18 mouse cellular contexts compared by ENCODE assay signal in the genomic region with DNA sequence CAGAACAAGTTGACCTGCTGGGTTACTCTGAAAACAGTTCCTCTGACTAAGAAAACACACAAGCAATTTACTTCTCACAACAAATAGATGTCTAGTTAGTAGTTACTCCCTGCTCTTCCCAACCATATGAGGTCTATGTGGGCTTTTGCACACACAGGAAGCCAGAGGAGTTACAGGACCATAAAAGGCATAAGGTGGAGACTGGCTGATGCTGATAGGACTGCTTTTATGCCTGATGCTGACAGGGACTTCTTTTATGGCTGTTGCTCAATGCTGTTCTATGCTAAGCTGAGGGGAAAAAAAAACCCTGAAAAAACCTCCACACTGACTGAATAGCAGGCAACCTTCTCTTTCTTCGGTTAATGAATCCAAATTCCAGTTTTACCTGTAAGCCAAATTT.
DNase-seq lines count a peak whose midpoint lies in the region; ATAC-seq lines count a peak whose summit lies in the region.
"Had no signal": no experiment of that assay in that cellular context is flagged by ENCODE, and none has a peak within 500 bp of the region (broad histone marks: within the 10 kb centered on the region; RNA-seq: fewer than 3 reads in every experiment).

No protein-coding gene starts in this region.

- DNase-seq in heart, embryonic 10.5 days (ENCODE audit: low spot score) = peak; percentile 9
- no peak for DNase-seq in heart, postnatal 25 days (ENCODE audit: low spot score)
- no peak for DNase-seq in left cerebral cortex, adult 9 months (ENCODE audit: low spot score in 2 of 2)
- DNase-seq: cerebellum, adult 11 months; cerebellum, adult 18-20 months; cerebellum, adult 8-10 months; cerebellum, adult 9-11 months; cerebellum, postnatal 36 days; embryo, embryonic 11 days had no signal

- 86% methylated on average over 1 of the region's 1 CpGs for WGBS in heart, embryonic 10.5 days
- WGBS in intestine, embryonic 15.5 days = 95% methylated on average over 1 of the region's 1 CpGs
- 80% methylated on average over 1 of the region's 1 CpGs for WGBS in intestine, embryonic 16.5 days
- 92% methylated on average over 1 of the region's 1 CpGs for WGBS in kidney, embryonic 16.5 days

- H3K27ac ChIP-seq in heart, embryonic 10.5 days = no peak overlapping the region
- H3K27ac ChIP-seq in intestine, embryonic 15.5 days = no peak overlapping the region
- no peak overlapping the region for H3K27ac ChIP-seq in intestine, embryonic 16.5 days (ENCODE audit: low read length)
- no peak overlapping the region for H3K27ac ChIP-seq in kidney, embryonic 16.5 days (ENCODE audit: low read length)
- H3K27ac ChIP-seq: embryonic facial prominence, embryonic 13.5 days; embryonic facial prominence, embryonic 15.5 days; forebrain, embryonic 10.5 days; forebrain, embryonic 12.5 days had no signal

- no peak overlapping the region for H3K4me2 ChIP-seq in intestine, embryonic 15.5 days (replicated peaks)
- no peak overlapping the region for H3K4me2 ChIP-seq in intestine, embryonic 16.5 days (ENCODE audit: low read depth, low read length)
- no peak overlapping the region for H3K4me2 ChIP-seq in kidney, embryonic 16.5 days (replicated peaks; ENCODE audit: low read depth, low read length)
- H3K4me2 ChIP-seq: embryonic facial prominence, embryonic 13.5 days; embryonic facial prominence, embryonic 15.5 days; forebrain, embryonic 12.5 days had no signal

- ATAC-seq in intestine, embryonic 15.5 days = 0 out of 2 replicates have a peak, but pooled peaks have one; percentile 51
- peak; percentile 56 for ATAC-seq in intestine, embryonic 16.5 days
- ATAC-seq in kidney, embryonic 16.5 days (ENCODE audit: low FRiP score, low TSS enrichment) = no peak
- ATAC-seq: forebrain, embryonic 14.5 days had no signal

- H3K27me3 ChIP-seq in heart, embryonic 10.5 days (ENCODE audit: insufficient read depth, poor library complexity, severe bottlenecking) = no peaks in the 10 kb centered on the region
- H3K27me3 ChIP-seq in intestine, embryonic 15.5 days (replicated peaks) = no peaks in the 10 kb centered on the region
- no peaks in the 10 kb centered on the region for H3K27me3 ChIP-seq in intestine, embryonic 16.5 days (replicated peaks; ENCODE audit: control insufficient read depth, insufficient read depth, low read length)
- H3K27me3 ChIP-seq in kidney, embryonic 16.5 days (ENCODE audit: insufficient read depth, low read length) = no peaks in the 10 kb centered on the region
- H3K27me3 ChIP-seq: embryonic facial prominence, embryonic 13.5 days; embryonic facial prominence, embryonic 15.5 days; forebrain, embryonic 12.5 days had no signal

- no peaks in the 10 kb centered on the region; the same call in 1 of the 2 replicates for H3K36me3 ChIP-seq in heart, embryonic 10.5 days
- no peaks in the 10 kb centered on the region for H3K36me3 ChIP-seq in intestine, embryonic 15.5 days
- H3K36me3 ChIP-seq in intestine, embryonic 16.5 days (ENCODE audit: control insufficient read depth, insufficient read depth, low read length) = no peaks in the 10 kb centered on the region
- peaks cover 3% of the 10 kb centered on the region; the same call in 1 of the 2 replicates for H3K36me3 ChIP-seq in kidney, embryonic 16.5 days (ENCODE audit: insufficient read depth, low read length)

- no peak overlapping the region for H3K9ac ChIP-seq in intestine, embryonic 15.5 days
- no peak overlapping the region for H3K9ac ChIP-seq in intestine, embryonic 16.5 days (ENCODE audit: low read depth, low read length)
- H3K9ac ChIP-seq in kidney, embryonic 16.5 days (replicated peaks; ENCODE audit: low read length) = no peak overlapping the region
- H3K9ac ChIP-seq: embryonic facial prominence, embryonic 13.5 days; embryonic facial prominence, embryonic 15.5 days; forebrain, embryonic 12.5 days had no signal

- H3K4me3 ChIP-seq in heart, embryonic 10.5 days = no peak overlapping the region
- no peak overlapping the region for H3K4me3 ChIP-seq in intestine, embryonic 15.5 days (replicated peaks)
- H3K4me3 ChIP-seq in intestine, embryonic 16.5 days (ENCODE audit: low read length) = no peak overlapping the region
- no peak overlapping the region for H3K4me3 ChIP-seq in kidney, embryonic 16.5 days (ENCODE audit: low read length)
- H3K4me3 ChIP-seq: embryonic facial prominence, embryonic 13.5 days; embryonic facial prominence, embryonic 15.5 days; erythroblast, embryonic 14.5 days; forebrain, embryonic 10.5 days; forebrain, embryonic 12.5 days had no signal

- H3K9me3 ChIP-seq in heart, embryonic 10.5 days = no peaks in the 10 kb centered on the region
- H3K9me3 ChIP-seq in intestine, embryonic 15.5 days = no peaks in the 10 kb centered on the region
- H3K9me3 ChIP-seq in intestine, embryonic 16.5 days (ENCODE audit: control insufficient read depth, low read length) = no peaks in the 10 kb centered on the region
- H3K9me3 ChIP-seq in kidney, embryonic 16.5 days (ENCODE audit: low read length) = no peaks in the 10 kb centered on the region
- H3K9me3 ChIP-seq: embryonic facial prominence, embryonic 13.5 days; embryonic facial prominence, embryonic 15.5 days; forebrain, embryonic 10.5 days; forebrain, embryonic 12.5 days had no signal

- intact Hi-C loops in heart, postnatal 25 days (cut with DNase I) = loop anchor here (5.0 kb wide), 2 partner anchors 225 to 400 kb away; no protein-coding TSS in a partner anchor

- H3K4me1 ChIP-seq in heart, embryonic 10.5 days = peaks cover 25% of the 10 kb centered on the region
- no peaks in the 10 kb centered on the region for H3K4me1 ChIP-seq in intestine, embryonic 15.5 days (replicated peaks)
- no peaks in the 10 kb centered on the region for H3K4me1 ChIP-seq in intestine, embryonic 16.5 days (ENCODE audit: control insufficient read depth, insufficient read depth, low read length)
- H3K4me1 ChIP-seq in kidney, embryonic 16.5 days (ENCODE audit: insufficient read depth, low read length) = no peaks in the 10 kb centered on the region
- H3K4me1 ChIP-seq: embryonic facial prominence, embryonic 13.5 days; embryonic facial prominence, embryonic 15.5 days had no signal
